Mouse (Mus musculus): Measurements from ENCODE around the gene Wdr1.
"Not testable (repeated sequence)": the region's sequence is repeated elsewhere in the genome, so short reads cannot be mapped to it uniquely, and the experiment has no call there.

The Wdr1 gene

GRCm38 (mm10) chr5:38496491-38497057 lies 66.4 kb downstream of the Wdr1 start:
- DNase-seq (ENCODE audit: low read depth, low spot score) = no peak

- DNase-seq (ENCODE audit: low read depth, low spot score) = no peak
These were observed 69.1 kb downstream of the Wdr1 start for GRCm38 (mm10) chr5:38493890-38494289.

GRCm38 (mm10) chr5:38491763-38492162 lies 71.3 kb downstream of the Wdr1 start:
- DNase-seq (ENCODE audit: low read depth, low spot score) = no peak

GRCm38 (mm10) chr5:38489739-38490138 lies 73.3 kb downstream of the Wdr1 start:
- DNase-seq (ENCODE audit: low read depth, low spot score) = no peak

- DNase-seq (ENCODE audit: low read depth, low spot score) = no peak
These were observed 74.1 kb downstream of the Wdr1 start for GRCm38 (mm10) chr5:38488673-38489615.

GRCm38 (mm10) chr5:38488026-38488425 lies 75.0 kb downstream of the Wdr1 start:
- no peak for DNase-seq (ENCODE audit: low read depth, low spot score)

GRCm38 (mm10) chr5:38487247-38487646 lies 75.8 kb downstream of the Wdr1 start:
- DNase-seq (ENCODE audit: low read depth, low spot score) = no peak

- DNase-seq (ENCODE audit: low read depth, low spot score) = no peak
These were observed 77.1 kb downstream of the Wdr1 start for GRCm38 (mm10) chr5:38485946-38486345.

GRCm38 (mm10) chr5:38483518-38484110 lies 79.4 kb downstream of the Wdr1 start:
- DNase-seq (ENCODE audit: low read depth, low spot score) = no peak

- DNase-seq (ENCODE audit: low read depth, low spot score) = no peak
These were observed 82.0 kb downstream of the Wdr1 start for GRCm38 (mm10) chr5:38480822-38481707.

DNA sequence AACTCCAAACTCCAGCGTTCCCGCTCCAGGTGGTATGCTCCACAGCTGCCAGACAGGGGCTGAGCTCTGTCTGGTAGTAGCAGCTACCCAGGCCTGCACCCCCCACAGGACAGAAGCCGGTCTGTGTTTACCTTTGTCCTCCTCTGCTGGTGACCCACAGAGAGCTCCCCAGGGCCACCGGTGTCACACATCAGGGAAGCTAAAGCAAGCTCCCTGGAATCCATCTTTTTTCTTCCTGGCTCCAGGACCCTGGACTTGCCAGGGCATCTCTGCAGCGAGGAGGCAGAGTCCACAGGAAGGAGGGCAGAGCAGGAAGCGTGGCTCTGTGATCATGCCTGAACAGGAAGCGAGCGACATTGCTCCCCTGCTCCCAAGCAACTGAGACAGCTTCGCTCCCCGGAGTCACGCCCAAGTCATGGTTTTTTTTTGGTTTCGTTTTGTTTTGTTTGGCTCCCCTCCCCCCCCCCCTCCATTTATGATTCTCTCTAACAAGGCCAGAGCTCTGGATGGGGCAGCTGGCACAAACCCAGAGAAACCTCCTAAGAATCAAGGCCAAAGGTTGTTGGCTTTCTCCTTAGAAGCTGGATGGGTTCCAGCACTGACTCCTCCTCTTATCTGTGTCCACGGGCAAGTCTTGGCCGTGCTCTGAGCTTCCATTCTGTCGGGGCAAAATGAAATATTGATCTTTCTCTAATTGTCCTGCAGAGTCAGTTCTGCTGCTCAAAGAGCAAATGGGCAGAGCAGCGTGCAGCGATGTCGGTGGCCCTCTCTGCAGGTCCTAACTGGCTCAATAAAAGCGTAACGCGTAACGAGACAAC lies 82.9 kb downstream of the Wdr1 start:
- no peak for DNase-seq (ENCODE audit: low read depth, low spot score)

DNA sequence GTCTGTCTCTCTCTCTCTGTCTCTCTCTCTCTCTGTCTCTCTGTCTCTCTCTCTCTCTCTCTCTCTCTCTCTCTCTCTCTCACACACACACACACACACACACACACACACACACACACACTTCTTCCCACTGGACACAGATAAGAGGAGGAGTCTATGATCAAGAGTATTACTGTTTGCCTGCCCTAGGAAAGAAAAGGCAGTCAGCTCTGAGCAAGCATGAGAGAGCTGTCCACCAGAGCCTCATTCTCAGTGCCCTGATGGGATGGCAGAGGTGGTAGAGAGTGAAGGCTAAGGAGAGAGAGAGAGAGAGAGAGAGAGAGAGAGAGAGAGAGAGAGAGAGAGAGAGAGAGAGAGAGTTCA lies 83.5 kb downstream of the Wdr1 start:
- DNase-seq (ENCODE audit: low read depth, low spot score) = not testable (repeated sequence)

DNA sequence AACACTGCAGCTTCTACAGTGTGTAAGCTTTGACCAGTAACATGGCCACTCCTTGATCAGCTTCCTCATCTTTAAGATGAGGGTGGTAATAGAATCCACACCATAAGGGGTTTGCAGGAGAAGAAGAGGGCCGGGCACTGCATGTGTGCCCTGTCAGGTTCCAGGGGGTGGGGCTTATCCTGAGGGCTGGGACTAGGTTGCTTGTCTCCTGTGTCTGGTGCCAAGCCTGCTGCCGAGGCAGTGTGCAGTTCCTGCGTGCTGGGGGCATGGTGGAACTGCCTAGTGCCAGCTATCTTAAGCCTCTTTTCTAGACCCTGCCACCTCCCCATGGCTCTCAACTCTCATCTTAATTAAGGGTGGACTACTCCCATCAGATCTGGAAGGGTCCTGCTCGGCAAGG lies 84.0 kb downstream of the Wdr1 start:
- DNase-seq (ENCODE audit: low read depth, low spot score) = no peak

- no peak for DNase-seq (ENCODE audit: low read depth, low spot score)
These were observed 85.1 kb downstream of the Wdr1 start for GRCm38 (mm10) chr5:38477731-38478445.

- DNase-seq (ENCODE audit: low read depth, low spot score) = no peak
These were observed 86.0 kb downstream of the Wdr1 start for GRCm38 (mm10) chr5:38476861-38477565.

Measured in retina, postnatal 7 days (tissue).